Mouse (Mus musculus) lung, embryonic 14.5 days (tissue): ENCODE data around the gene Grk2. TPM values are rescaled to one million over a fixed set of nuclear protein-coding genes. Genes with fewer than 3 reads are reported as not detected.

Experiments used
- ATAC-seq: fragments of 200-750 bp; cut with Nextera tagmentation; 2 replicates; pipeline ENCODE4 v1.8.0; 2017; ENCODE audit warnings: mild to moderate bottlenecking, moderate TSS enrichment, moderate library complexity; ENCODE audit not compliant: insufficient read depth
- DNase-seq: peaks from one replicate; pipeline ENCODE4 v3.0.0-alpha.2; 2015
- H3K27ac ChIP-seq: fragments of 300-500 bp; sonication (generic); 2 replicates; pipeline ENCODE4 v1.5.1; 2014; ENCODE audit warnings: low read depth, mild to moderate bottlenecking, moderate library complexity
- H3K27me3 ChIP-seq: fragments of 300-500 bp; sonication (generic); 2 replicates; pipeline ENCODE4 v1.6.1; 2014; ENCODE audit warnings: low read length, control low read depth; ENCODE audit not compliant: insufficient read depth
- H3K36me3 ChIP-seq: fragments of 300-500 bp; sonication (generic); 2 replicates; pipeline ENCODE4 v1.6.1; 2014; ENCODE audit warnings: control low read depth; ENCODE audit not compliant: insufficient read depth
- H3K4me1 ChIP-seq: fragments of 300-500 bp; sonication (generic); 2 replicates; pipeline ENCODE4 v1.6.1; 2014; ENCODE audit warnings: antibody characterized with exemption, control low read depth; ENCODE audit not compliant: insufficient read depth
- H3K4me2 ChIP-seq: fragments of 300-500 bp; sonication (generic); 2 replicates; pipeline ENCODE4 v1.6.1; 2014; ENCODE audit warnings: mild to moderate bottlenecking
- H3K4me3 ChIP-seq: fragments of 300-500 bp; sonication (generic); 2 replicates; pipeline ENCODE4 v1.5.1; 2014; ENCODE audit warnings: low read depth, low read length
- H3K9ac ChIP-seq: fragments of 300-500 bp; sonication (generic); 2 replicates; pipeline ENCODE4 v1.6.1; 2014
- H3K9me3 ChIP-seq: fragments of 300-500 bp; sonication (generic); 2 replicates; pipeline ENCODE4 v1.6.1; 2016; ENCODE audit warnings: low read depth, low read length, control low read depth
- CTCF ChIP-seq: IDR thresholded peaks from 2 replicates; pipeline ENCODE4 v1.5.1; 2016; ENCODE audit warnings: antibody characterized with exemption, low read depth
- WGBS: fragments of 180-500 bp; shearing (Covaris S2); extraction: QIAGEN DNeasy Blood & Tissue Kit; methylation state at CpG from one replicate; pipeline ENCODE4 v1.1.7; 2014; 5-methylcytosine and 5-hydroxymethylcytosine counted together
- polyA plus RNA-seq: library from polyadenylated mRNA; unstranded; fragments of >200 nt; fragmentation: Nextera tagmentation; extraction: Ambion mirVana; gene quantifications from 2 replicates; pipeline ENCODE4 v1.2.1, GENCODE M21; 2014

Gene Grk2
- polyA plus RNA-seq, 1 experiment from 2014 or later, result 23.0 TPM

DNA sequence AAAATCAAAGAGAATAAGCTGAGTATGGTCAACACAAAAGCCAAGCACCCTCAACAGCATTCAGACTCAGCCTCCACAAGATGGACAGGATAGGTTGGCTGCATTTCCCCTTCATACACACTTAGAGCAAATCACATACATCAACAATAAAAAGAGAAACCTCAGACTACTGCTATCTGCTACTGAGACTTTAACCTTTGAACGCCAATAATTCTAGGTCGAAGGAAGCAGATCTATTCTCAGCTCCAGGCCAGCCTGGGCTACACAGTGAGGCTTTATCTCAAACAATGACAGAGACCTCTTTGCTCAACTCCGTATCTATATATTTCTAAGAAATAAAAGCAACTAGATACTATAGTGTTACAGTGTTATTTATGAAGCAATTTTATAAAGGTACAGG lies 25.3 kb upstream of the Grk2 start:
- no peak for TF ChIP-seq CTCF
- 81% methylated on average over 3 of the region's 3 CpGs for WGBS
- Histone ChIP-seq H3K27ac (no peak overlapping the region), H3K27me3 (no peaks in the 10 kb centered on the region), H3K4me2 (no peak overlapping the region), H3K4me3 (no peak overlapping the region), H3K9ac (no peak overlapping the region), H3K36me3 (peaks cover 58% of the 10 kb centered on the region), H3K4me1 (0 out of 2 replicates have a peak, but pooled peaks cover 3% of the 10 kb centered on the region), H3K9me3 (no peaks in the 10 kb centered on the region)
- DNase-seq, result no peak
- ATAC-seq, result no peak

DNA sequence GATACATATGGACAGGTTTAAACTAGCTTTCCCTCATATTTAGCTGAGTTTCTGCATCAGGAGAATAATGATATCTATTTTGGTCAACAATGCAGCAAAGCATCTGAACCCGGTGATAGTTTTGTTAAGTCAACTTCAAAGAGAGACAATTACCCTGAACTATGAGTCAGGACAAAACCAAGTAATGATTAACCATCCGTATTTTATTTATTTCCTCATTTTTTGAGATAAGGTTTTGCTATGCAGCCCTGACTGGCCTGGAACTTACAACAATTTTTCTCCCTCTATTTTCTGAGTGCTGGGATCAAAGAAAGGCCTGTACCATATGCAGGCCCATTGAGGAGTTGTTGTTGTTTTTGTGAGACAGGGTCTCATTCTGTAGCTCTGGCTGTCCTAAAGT lies 24.6 kb upstream of the Grk2 start:
- Histone ChIP-seq H3K4me2 (no peak overlapping the region), H3K9me3 (no peaks in the 10 kb centered on the region), H3K27ac (no peak overlapping the region), H3K27me3 (no peaks in the 10 kb centered on the region), H3K4me1 (0 out of 2 replicates have a peak, but pooled peaks cover 3% of the 10 kb centered on the region), H3K9ac (no peak overlapping the region), H3K4me3 (no peak overlapping the region), H3K36me3 (peaks cover 65% of the 10 kb centered on the region)
- ATAC-seq, result no peak
- TF ChIP-seq CTCF, result no peak
- no peak for DNase-seq
- WGBS, result 79% methylated on average over 2 of the region's 2 CpGs

GRCm38 (mm10) chr19:4328737-4329304 lies 22.8 kb upstream of the Grk2 start:
- H3K9ac ChIP-seq, result no peak overlapping the region
- peaks cover 77% of the 10 kb centered on the region for H3K36me3 ChIP-seq
- DNase-seq (no peak), ATAC-seq (no peak)
- no peaks in the 10 kb centered on the region for H3K4me1 ChIP-seq
- TF ChIP-seq CTCF, result no peak
- WGBS, result 95% methylated on average over 8 of the region's 8 CpGs
- H3K9me3 ChIP-seq, result no peaks in the 10 kb centered on the region
- no peak overlapping the region for H3K4me2 ChIP-seq
- no peak overlapping the region for H3K27ac ChIP-seq
- no peaks in the 10 kb centered on the region for H3K27me3 ChIP-seq
- H3K4me3 ChIP-seq, result no peak overlapping the region

DNA sequence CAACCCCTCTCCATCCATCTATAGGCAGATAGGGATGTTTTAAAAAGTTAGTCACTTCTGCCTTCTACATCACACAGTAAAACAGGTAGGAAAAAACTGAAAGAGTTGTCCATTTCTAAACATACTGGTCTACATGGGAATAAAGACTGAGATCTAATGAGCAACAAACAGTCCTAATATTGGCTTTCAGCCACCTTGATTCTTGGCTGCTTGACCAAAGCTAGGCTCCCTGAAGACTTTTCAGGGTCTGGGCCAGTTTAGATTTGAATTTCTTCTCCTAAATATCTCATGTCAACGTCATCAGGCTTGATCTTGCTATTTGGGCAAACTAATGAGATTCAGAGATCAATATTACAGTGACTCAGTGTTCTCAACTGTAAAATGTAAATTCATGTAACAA lies 20.9 kb upstream of the Grk2 start:
- Histone ChIP-seq H3K27me3 (no peaks in the 10 kb centered on the region), H3K9ac (no peak overlapping the region), H3K4me2 (no peak overlapping the region), H3K4me3 (no peak overlapping the region), H3K9me3 (no peaks in the 10 kb centered on the region), H3K36me3 (peaks cover 96% of the 10 kb centered on the region), H3K4me1 (no peaks in the 10 kb centered on the region), H3K27ac (no peak overlapping the region)
- DNase-seq, result no peak
- 70% methylated on average over 1 of the region's 1 CpGs for WGBS
- no peak for ATAC-seq
- TF ChIP-seq CTCF, result no peak

- H3K4me2 ChIP-seq, result no peak overlapping the region
- H3K9ac ChIP-seq, result no peak overlapping the region
- H3K9me3 ChIP-seq, result no peaks in the 10 kb centered on the region
- DNase-seq (no peak), ATAC-seq (no peak)
- H3K4me3 ChIP-seq, result no peak overlapping the region
- no peak for TF ChIP-seq CTCF
- H3K36me3 ChIP-seq, result peaks cover 96% of the 10 kb centered on the region
- no peaks in the 10 kb centered on the region for H3K27me3 ChIP-seq
- no peak overlapping the region for H3K27ac ChIP-seq
- H3K4me1 ChIP-seq, result no peaks in the 10 kb centered on the region
- WGBS, result 76% methylated on average over 3 of the region's 3 CpGs
Observed at GRCm38 (mm10) chr19:4326106-4326505, 20.1 kb upstream of the Grk2 start.

- H3K27me3 ChIP-seq, result no peaks in the 10 kb centered on the region
- H3K27ac ChIP-seq, result no peak overlapping the region
- no peak overlapping the region for H3K4me2 ChIP-seq
- TF ChIP-seq CTCF, result no peak
- no peaks in the 10 kb centered on the region for H3K9me3 ChIP-seq
- H3K36me3 ChIP-seq, result peaks cover 98% of the 10 kb centered on the region
- WGBS, result 95% methylated on average over 3 of the region's 3 CpGs
- ATAC-seq, result no peak
- H3K4me1 ChIP-seq, result no peaks in the 10 kb centered on the region
- no peak for DNase-seq
- H3K9ac ChIP-seq, result no peak overlapping the region
- no peak overlapping the region for H3K4me3 ChIP-seq
Observed at GRCm38 (mm10) chr19:4322134-4322533, 16.1 kb upstream of the Grk2 start.

DNA sequence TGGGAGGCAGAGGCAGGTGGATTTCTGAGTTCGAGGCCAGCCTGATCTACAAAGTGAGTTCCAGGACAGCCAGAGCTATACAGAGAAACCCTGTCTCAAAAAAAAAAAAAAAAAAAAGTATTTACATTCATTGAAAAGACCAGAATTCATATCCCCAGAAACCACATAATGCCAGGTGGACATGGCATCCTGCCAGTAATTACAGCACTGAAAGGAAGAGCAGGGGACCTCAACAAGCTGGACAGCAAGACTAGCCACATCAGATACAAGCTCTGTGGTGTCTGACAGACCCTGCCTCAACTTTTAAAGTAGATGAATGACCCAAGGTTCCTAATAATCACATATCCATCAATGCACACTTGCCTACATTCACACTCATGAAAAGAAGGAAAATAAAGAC lies 15.6 kb upstream of the Grk2 start:
- DNase-seq (no peak), ATAC-seq (no peak)
- Histone ChIP-seq H3K27me3 (no peaks in the 10 kb centered on the region), H3K4me3 (no peak overlapping the region), H3K4me2 (no peak overlapping the region), H3K9ac (no peak overlapping the region), H3K9me3 (no peaks in the 10 kb centered on the region), H3K27ac (no peak overlapping the region), H3K4me1 (no peaks in the 10 kb centered on the region), H3K36me3 (peaks cover 98% of the 10 kb centered on the region)
- 100% methylated on average over 1 of the region's 1 CpGs for WGBS
- TF ChIP-seq CTCF, result no peak

DNA sequence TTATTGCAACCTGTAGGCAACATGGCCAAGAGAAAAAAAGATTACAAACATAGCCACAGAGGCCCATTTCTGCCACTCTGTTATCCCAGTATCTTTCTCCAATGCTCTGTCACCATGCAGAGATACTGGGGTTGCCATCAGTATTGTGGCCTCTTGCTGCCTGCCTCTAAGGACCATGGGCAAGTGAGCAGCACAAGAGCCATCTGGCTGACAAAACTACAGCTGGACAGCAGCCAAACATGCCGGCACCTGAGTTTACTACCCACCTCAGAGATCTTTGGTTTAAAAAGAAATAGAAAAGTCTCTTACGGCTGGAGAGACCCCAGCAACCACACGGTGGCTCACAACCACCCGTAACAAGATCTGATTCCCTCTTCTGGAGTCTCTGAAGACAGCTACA lies 13.2 kb upstream of the Grk2 start:
- no peak overlapping the region for H3K9ac ChIP-seq
- ATAC-seq, result no peak
- H3K27ac ChIP-seq, result no peak overlapping the region
- H3K4me3 ChIP-seq, result no peak overlapping the region
- no peaks in the 10 kb centered on the region for H3K4me1 ChIP-seq
- no peak for TF ChIP-seq CTCF
- 67% methylated on average over 4 of the region's 4 CpGs for WGBS
- peaks cover 92% of the 10 kb centered on the region for H3K36me3 ChIP-seq
- H3K9me3 ChIP-seq, result no peaks in the 10 kb centered on the region
- H3K4me2 ChIP-seq, result no peak overlapping the region
- no peaks in the 10 kb centered on the region for H3K27me3 ChIP-seq
- no peak for DNase-seq
